ENCODE assay signal across 15 mouse cellular contexts in genomic region chr2:7060490-7061105, GRCm38 (mm10).
DNase-seq lines count a peak whose midpoint lies in the region; ATAC-seq and TF ChIP-seq lines count a peak whose summit lies in the region.
"Had no signal": no experiment of that assay in that cellular context is flagged by ENCODE, and none has a peak within 500 bp of the region (broad histone marks: within the 10 kb centered on the region; RNA-seq: fewer than 3 reads in every experiment).

No protein-coding gene starts in this region.

- WGBS in heart, embryonic 10.5 days, result 86% methylated on average over 7 of the region's 7 CpGs
- 39% methylated on average over 7 of the region's 7 CpGs for WGBS in lung, embryonic 14.5 days

- H3K4me3 ChIP-seq in heart, embryonic 10.5 days, result no peak overlapping the region
- H3K4me3 ChIP-seq in lung, embryonic 14.5 days (ENCODE audit: low read depth, low read length), result no peak overlapping the region
- H3K4me3 ChIP-seq: embryonic facial prominence, embryonic 13.5 days; neural tube, embryonic 15.5 days had no signal

- no peaks in the 10 kb centered on the region for H3K36me3 ChIP-seq in heart, embryonic 10.5 days
- no peaks in the 10 kb centered on the region for H3K36me3 ChIP-seq in lung, embryonic 14.5 days (ENCODE audit: insufficient read depth)
- H3K36me3 ChIP-seq: embryonic facial prominence, embryonic 13.5 days; neural tube, embryonic 15.5 days had no signal

- H3K4me1 ChIP-seq in heart, embryonic 10.5 days, result peaks cover 20% of the 10 kb centered on the region
- peaks cover 14% of the 10 kb centered on the region for H3K4me1 ChIP-seq in lung, embryonic 14.5 days (ENCODE audit: insufficient read depth)

- H3K4me2 ChIP-seq in lung, embryonic 14.5 days, result no peak overlapping the region
- H3K4me2 ChIP-seq: embryonic facial prominence, embryonic 13.5 days; hindbrain, embryonic 14.5 days; neural tube, embryonic 15.5 days had no signal

- no peaks in the 10 kb centered on the region for H3K27me3 ChIP-seq in heart, embryonic 10.5 days (ENCODE audit: insufficient read depth, poor library complexity, severe bottlenecking)
- no peaks in the 10 kb centered on the region for H3K27me3 ChIP-seq in lung, embryonic 14.5 days (ENCODE audit: insufficient read depth, low read length)
- H3K27me3 ChIP-seq: embryonic facial prominence, embryonic 13.5 days; neural tube, embryonic 15.5 days had no signal

- ATAC-seq in lung, embryonic 14.5 days (ENCODE audit: insufficient read depth), result peak; percentile 58
- ATAC-seq: midbrain, embryonic 16.5 days had no signal

- H3K27ac ChIP-seq in heart, embryonic 10.5 days, result no peak overlapping the region
- H3K27ac ChIP-seq in lung, embryonic 14.5 days (ENCODE audit: low read depth), result peak overlapping the region; percentile 56; the same call in 1 of the 2 replicates
- H3K27ac ChIP-seq: embryonic facial prominence, embryonic 13.5 days; hindbrain, embryonic 14.5 days; neural tube, embryonic 15.5 days had no signal

- H3K9ac ChIP-seq in lung, embryonic 14.5 days, result no peak overlapping the region
- H3K9ac ChIP-seq: embryonic facial prominence, embryonic 13.5 days; hindbrain, embryonic 14.5 days; neural tube, embryonic 15.5 days had no signal

- no peak for TF ChIP-seq CTCF in lung, embryonic 14.5 days (IDR thresholded peaks at IDR 0.05; ENCODE audit: low read depth)

- peak; percentile 28 for DNase-seq in adrenal gland, postnatal 10 days
- DNase-seq in adrenal gland, postnatal 4 days (ENCODE audit: low spot score in 2 of 2), result no peak
- DNase-seq in heart, adult 8-10 months (ENCODE audit: low spot score), result peak; percentile 79
- DNase-seq in heart, embryonic 10.5 days (ENCODE audit: low spot score), result no peak
- DNase-seq in NIH3T3 (ENCODE audit: low read depth), result peak; percentile 86
- DNase-seq in lung, embryonic 14.5 days, result peak; percentile 74
- no peak for DNase-seq in spleen, postnatal 36 days (ENCODE audit: low spot score in 2 of 2)
- DNase-seq in right cerebral cortex, postnatal 36 days (ENCODE audit: low spot score in 2 of 2), result no peak
- DNase-seq: kidney, postnatal 25 days; right cerebral cortex, postnatal 14 days; thymus, adult 18-20 months had no signal

- no peaks in the 10 kb centered on the region for H3K9me3 ChIP-seq in heart, embryonic 10.5 days
- no peaks in the 10 kb centered on the region for H3K9me3 ChIP-seq in lung, embryonic 14.5 days (ENCODE audit: low read depth, low read length)
- H3K9me3 ChIP-seq: embryonic facial prominence, embryonic 13.5 days; neural tube, embryonic 15.5 days had no signal

Comparison
In these comparisons a context has a peak if more than half of its experiments do, and no peak if none do; other contexts are left out.
1. DNase-seq: peak in adrenal gland, postnatal 10 days (single experiment), heart, adult 8-10 months (single experiment), NIH3T3 (single experiment) and lung, embryonic 14.5 days (single experiment); none in adrenal gland, postnatal 4 days (0 of 2), heart, embryonic 10.5 days (single experiment), spleen, postnatal 36 days (0 of 2) and right cerebral cortex, postnatal 36 days (0 of 2).